Mouse (Mus musculus) heart, postnatal 10 days (tissue): Measurements from ENCODE around the gene Slc25a22. TPM values are rescaled to one million over a fixed set of nuclear protein-coding genes. Genes with fewer than 3 reads are reported as not detected.
"Not testable (repeated sequence)": the region's sequence is repeated elsewhere in the genome, so short reads cannot be mapped to it uniquely, and the experiment has no call there.

Source experiments
- DNase-seq, 2 experiments: peaks; one replicate each; pipeline ENCODE4 v3.0.0; 2021
- intact Hi-C: fragments of 180-260 bp; cut with DNase I; formaldehyde crosslinking; loops from one replicate; pipeline ENCODE4 v1.15.1; 2025
- total RNA-seq, 2 experiments: library from RNA; stranded (reverse); gene quantifications; 2 replicates each; pipeline ENCODE4 v1.2.3; 2021

The Slc25a22 gene
- total RNA-seq, 2 experiments from 2014 or later, result 53.3 to 59.8 TPM

GRCm38 (mm10) chr7:141460001-141460390, 22.3 kb upstream of the Slc25a22 start:
- intact Hi-C loops, result no loop called here
- peak in 1 of 2 experiments; percentile 58 for DNase-seq

- DNase-seq, result peak in 1 of 2 experiments; percentile 23
- intact Hi-C loops, result no loop called here
These were observed 21.6 kb upstream of the Slc25a22 start for GRCm38 (mm10) chr7:141459301-141459711.

- no peak for DNase-seq
- intact Hi-C loops, result no loop called here
These were observed 21.0 kb upstream of the Slc25a22 start for GRCm38 (mm10) chr7:141458661-141459060.

GRCm38 (mm10) chr7:141457986-141458660, 20.4 kb upstream of the Slc25a22 start:
- intact Hi-C loops, result no loop called here
- peak in 1 of 2 experiments; percentile 69 for DNase-seq

GRCm38 (mm10) chr7:141457236-141457635, 19.5 kb upstream of the Slc25a22 start:
- DNase-seq, result no peak
- intact Hi-C loops, result no loop called here

- intact Hi-C loops, result no loop called here
- DNase-seq, result peak; percentile 65 to 69
These were observed 19.0 kb upstream of the Slc25a22 start for GRCm38 (mm10) chr7:141456739-141457138.

GRCm38 (mm10) chr7:141455610-141456314, 18.1 kb upstream of the Slc25a22 start:
- intact Hi-C loops, result no loop called here
- DNase-seq, result peak; percentile 89 to 90

- intact Hi-C loops, result no loop called here
- DNase-seq, result peak; percentile 95 to 97
These were observed 17.4 kb upstream of the Slc25a22 start, which contains the start of gene Pnpla2 for GRCm38 (mm10) chr7:141454967-141455551. TSS of gene Pnpla2 (plus strand) at chr7:141455198.

GRCm38 (mm10) chr7:141453636-141454035, 15.9 kb upstream of the Slc25a22 start:
- intact Hi-C loops, result no loop called here

GRCm38 (mm10) chr7:141451928-141452327, 14.2 kb upstream of the Slc25a22 start:
- intact Hi-C loops, result no loop called here
- no peak for DNase-seq

More at GRCm38 (mm10) chr7:141453636-141454035, 15.9 kb upstream of the Slc25a22 start:
- no peak for DNase-seq

- intact Hi-C loops, result no loop called here
- DNase-seq, result peak; percentile 96
These were observed 9.7 kb upstream of the Slc25a22 start, which contains the start of gene Rplp2 for GRCm38 (mm10) chr7:141447110-141447991. TSS of gene Rplp2 (plus strand) at chr7:141447370.

- DNase-seq, intact Hi-C loops: not testable (repeated sequence)
These were observed 8.7 kb upstream of the Slc25a22 start for GRCm38 (mm10) chr7:141446374-141446773.

GRCm38 (mm10) chr7:141443828-141444237, 6.1 kb upstream of the Slc25a22 start, which contains the start of gene Pidd1:
TSS of gene Pidd1 (minus strand) at chr7:141444025.
- peak; percentile 73 to 78 for DNase-seq
- intact Hi-C loops, result no loop called here

- peak; percentile 31 to 48 for DNase-seq
- intact Hi-C loops, result no loop called here
These were observed 5.6 kb upstream of the Slc25a22 start for GRCm38 (mm10) chr7:141443081-141443821.

- intact Hi-C loops, result no loop called here
These were observed 4.5 kb upstream of the Slc25a22 start for GRCm38 (mm10) chr7:141442199-141442598.

GRCm38 (mm10) chr7:141441460-141441859, 3.8 kb upstream of the Slc25a22 start:
- intact Hi-C loops, result no loop called here

More at GRCm38 (mm10) chr7:141442199-141442598, 4.5 kb upstream of the Slc25a22 start:
- no peak for DNase-seq

GRCm38 (mm10) chr7:141440613-141441012, 2.9 kb upstream of the Slc25a22 start:
- peak; percentile 51 to 76 for DNase-seq
- intact Hi-C loops, result no loop called here

More at GRCm38 (mm10) chr7:141441460-141441859, 3.8 kb upstream of the Slc25a22 start:
- DNase-seq, result no peak

- no peak for DNase-seq
- intact Hi-C loops, result no loop called here
These were observed 2.1 kb upstream of the Slc25a22 start for GRCm38 (mm10) chr7:141439811-141440210.

- intact Hi-C loops, result no loop called here
- DNase-seq, result no peak
These were observed 1.5 kb upstream of the Slc25a22 start for GRCm38 (mm10) chr7:141439140-141439679.
